22 mouse cellular contexts compared by ENCODE assay signal in the genomic region with DNA sequence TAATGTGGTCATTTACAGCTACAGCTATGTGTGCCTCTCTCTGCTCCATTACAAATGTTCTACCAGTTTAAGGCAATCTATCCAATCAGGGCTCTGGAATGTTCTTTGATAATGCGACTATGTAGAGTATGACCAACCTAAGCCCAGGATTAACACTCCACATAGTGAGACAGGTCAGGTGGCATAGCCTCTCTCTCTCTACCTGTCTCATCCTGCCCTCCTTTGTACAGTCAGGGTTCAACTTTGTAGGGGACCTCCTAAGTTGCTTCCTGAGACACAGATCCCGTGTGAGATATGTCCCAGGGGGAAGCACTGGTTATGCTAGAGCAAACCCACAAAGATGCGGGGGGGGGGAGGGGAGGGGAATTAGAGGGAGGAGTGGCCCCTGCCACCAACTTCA. TPM values are rescaled to one million over a fixed set of nuclear protein-coding genes. Genes with fewer than 3 reads are reported as not detected.
A peak's percentile ranks its signal among the peaks of the same experiment; 100 is the strongest.
DNase-seq lines count a peak whose midpoint lies in the region; ATAC-seq and TF ChIP-seq lines count a peak whose summit lies in the region.
"Had no signal": no experiment of that assay in that cellular context is flagged by ENCODE, and none has a peak within 500 bp of the region (broad histone marks: within the 10 kb centered on the region; RNA-seq: fewer than 3 reads in every experiment).

No protein-coding gene starts in this region.

- no peak overlapping the region for H3K4me2 ChIP-seq in midbrain, embryonic 16.5 days (ENCODE audit: low read length)
- H3K4me2 ChIP-seq in stomach, embryonic 15.5 days: no peak overlapping the region
- no peak overlapping the region for H3K4me2 ChIP-seq in stomach, postnatal 0 days (replicated peaks; ENCODE audit: low read depth)
- H3K4me2 ChIP-seq in heart, embryonic 12.5 days: no peak overlapping the region
- H3K4me2 ChIP-seq: embryonic facial prominence, embryonic 12.5 days; forebrain, embryonic 13.5 days; forebrain, embryonic 15.5 days had no signal

- peaks cover 9% of the 10 kb centered on the region for H3K4me1 ChIP-seq in midbrain, embryonic 10.5 days
- H3K4me1 ChIP-seq in midbrain, embryonic 16.5 days (ENCODE audit: control insufficient read depth, insufficient read depth, low read length): no peaks in the 10 kb centered on the region
- H3K4me1 ChIP-seq in stomach, embryonic 15.5 days: no peaks in the 10 kb centered on the region
- no peaks in the 10 kb centered on the region; the same call in 1 of the 2 replicates for H3K4me1 ChIP-seq in stomach, postnatal 0 days (replicated peaks; ENCODE audit: control insufficient read depth, insufficient read depth)
- H3K4me1 ChIP-seq in heart, embryonic 12.5 days (replicated peaks): peaks cover 11% of the 10 kb centered on the region; the same call in 1 of the 2 replicates
- H3K4me1 ChIP-seq: embryonic facial prominence, embryonic 12.5 days; forebrain, embryonic 15.5 days had no signal

- no peak for ATAC-seq in midbrain, embryonic 16.5 days
- ATAC-seq in stomach, embryonic 15.5 days (ENCODE audit: insufficient read depth, low FRiP score, low read depth): 0 out of 2 replicates have a peak, but pooled peaks have one; percentile 31
- ATAC-seq in stomach, postnatal 0 days (ENCODE audit: low FRiP score, low TSS enrichment): peak; percentile 55
- ATAC-seq in heart, embryonic 12.5 days (ENCODE audit: insufficient number of reproducible peaks, low FRiP score): no peak
- ATAC-seq: activated CD4-positive, CD25-positive, alpha-beta regulatory T cell, adult 4 months; forebrain, embryonic 13.5 days; forebrain, embryonic 15.5 days; Patski had no signal

- no peak overlapping the region for H3K27ac ChIP-seq in midbrain, embryonic 10.5 days (replicated peaks)
- no peak overlapping the region for H3K27ac ChIP-seq in midbrain, embryonic 16.5 days (ENCODE audit: low read length)
- H3K27ac ChIP-seq in stomach, embryonic 15.5 days: peak overlapping the region; percentile 46; the same call in 1 of the 2 replicates
- H3K27ac ChIP-seq in stomach, postnatal 0 days (replicated peaks): peak overlapping the region; percentile 40; the same call in 1 of the 2 replicates
- no peak overlapping the region for H3K27ac ChIP-seq in heart, embryonic 12.5 days (ENCODE audit: poor library complexity, severe bottlenecking)
- H3K27ac ChIP-seq: embryonic facial prominence, embryonic 10.5 days; embryonic facial prominence, embryonic 12.5 days; forebrain, embryonic 13.5 days; forebrain, embryonic 15.5 days had no signal

- H3K27me3 ChIP-seq in midbrain, embryonic 10.5 days (ENCODE audit: low read depth, poor library complexity, severe bottlenecking): no peaks in the 10 kb centered on the region
- H3K27me3 ChIP-seq in midbrain, embryonic 16.5 days (ENCODE audit: control insufficient read depth, insufficient read depth, low read depth, low read length): no peaks in the 10 kb centered on the region
- no peaks in the 10 kb centered on the region for H3K27me3 ChIP-seq in stomach, embryonic 15.5 days (replicated peaks)
- no peaks in the 10 kb centered on the region for H3K27me3 ChIP-seq in stomach, postnatal 0 days (ENCODE audit: control insufficient read depth, insufficient read depth, low read length)
- no peaks in the 10 kb centered on the region for H3K27me3 ChIP-seq in heart, embryonic 12.5 days (replicated peaks)
- H3K27me3 ChIP-seq: embryonic facial prominence, embryonic 12.5 days; forebrain, embryonic 13.5 days; forebrain, embryonic 15.5 days; Patski had no signal

- H3K36me3 ChIP-seq in midbrain, embryonic 10.5 days: no peaks in the 10 kb centered on the region
- H3K36me3 ChIP-seq in midbrain, embryonic 16.5 days (ENCODE audit: control insufficient read depth, insufficient read depth, low read length): no peaks in the 10 kb centered on the region
- no peaks in the 10 kb centered on the region for H3K36me3 ChIP-seq in stomach, embryonic 15.5 days
- H3K36me3 ChIP-seq in stomach, postnatal 0 days (ENCODE audit: control insufficient read depth, insufficient read depth, low read length): no peaks in the 10 kb centered on the region
- H3K36me3 ChIP-seq in heart, embryonic 12.5 days: no peaks in the 10 kb centered on the region
- H3K36me3 ChIP-seq: embryonic facial prominence, embryonic 10.5 days; embryonic facial prominence, embryonic 12.5 days; forebrain, embryonic 15.5 days had no signal

- H3K9ac ChIP-seq in midbrain, embryonic 16.5 days (ENCODE audit: low read depth, low read length): no peak overlapping the region
- no peak overlapping the region for H3K9ac ChIP-seq in stomach, embryonic 15.5 days
- H3K9ac ChIP-seq in stomach, postnatal 0 days (ENCODE audit: low read length): no peak overlapping the region
- no peak overlapping the region for H3K9ac ChIP-seq in heart, embryonic 12.5 days
- H3K9ac ChIP-seq: embryonic facial prominence, embryonic 12.5 days; forebrain, embryonic 13.5 days; forebrain, embryonic 15.5 days had no signal

- no peak overlapping the region for H3K4me3 ChIP-seq in midbrain, embryonic 10.5 days
- no peak overlapping the region for H3K4me3 ChIP-seq in midbrain, embryonic 16.5 days (ENCODE audit: low read depth, low read length)
- no peak overlapping the region for H3K4me3 ChIP-seq in stomach, embryonic 15.5 days (replicated peaks)
- no peak overlapping the region for H3K4me3 ChIP-seq in stomach, postnatal 0 days (ENCODE audit: low read depth, low read length)
- no peak overlapping the region for H3K4me3 ChIP-seq in heart, embryonic 12.5 days
- H3K4me3 ChIP-seq: embryonic facial prominence, embryonic 10.5 days; embryonic facial prominence, embryonic 12.5 days; forebrain, embryonic 13.5 days; forebrain, embryonic 15.5 days had no signal

- H3K9me3 ChIP-seq in midbrain, embryonic 10.5 days (replicated peaks): no peaks in the 10 kb centered on the region
- H3K9me3 ChIP-seq in midbrain, embryonic 16.5 days (replicated peaks; ENCODE audit: control insufficient read depth, low read length, poor library complexity, severe bottlenecking): no peaks in the 10 kb centered on the region; the same call in 1 of the 2 replicates
- H3K9me3 ChIP-seq in stomach, embryonic 15.5 days: no peaks in the 10 kb centered on the region
- no peaks in the 10 kb centered on the region for H3K9me3 ChIP-seq in stomach, postnatal 0 days (ENCODE audit: control insufficient read depth, low read length)
- no peaks in the 10 kb centered on the region for H3K9me3 ChIP-seq in heart, embryonic 12.5 days (replicated peaks)
- H3K9me3 ChIP-seq: embryonic facial prominence, embryonic 10.5 days; embryonic facial prominence, embryonic 12.5 days; forebrain, embryonic 13.5 days; forebrain, embryonic 15.5 days had no signal

- WGBS in midbrain, embryonic 10.5 days: 73% methylated on average over 3 of the region's 3 CpGs
- WGBS in midbrain, embryonic 16.5 days: 90% methylated on average over 3 of the region's 3 CpGs
- WGBS in stomach, embryonic 15.5 days: 58% methylated on average over 3 of the region's 3 CpGs
- WGBS in stomach, postnatal 0 days: 59% methylated on average over 3 of the region's 3 CpGs
- 63% methylated on average over 3 of the region's 3 CpGs for WGBS in heart, embryonic 12.5 days

- no peak for TF ChIP-seq CTCF in stomach, postnatal 0 days (IDR thresholded peaks at IDR 0.05; ENCODE audit: low read depth)

- TF ChIP-seq EP300 in stomach, postnatal 0 days (optimal IDR thresholded peaks at IDR 0.05): peak; percentile 29

- intact Hi-C loops in heart, postnatal 10 days (cut with DNase I): no loop called here

- peak; percentile 3 for DNase-seq in midbrain, embryonic 10.5 days (ENCODE audit: low spot score)
- DNase-seq in NIH3T3 (ENCODE audit: low read depth): peak; percentile 31
- no peak for DNase-seq in stomach, postnatal 0 days (ENCODE audit: low spot score)
- no peak for DNase-seq in heart, postnatal 10 days
- DNase-seq: adrenal gland, adult 8-10 months; adrenal gland, postnatal 14 days; adrenal gland, postnatal 36 days; cerebellum, adult 11-12 months; cerebellum, adult 2 months; cerebellum, adult 9-10 months; cerebellum, postnatal 10 days; cerebellum, postnatal 25 days had no signal

RNA-seq across cellular contexts. Expression of a gene that starts 42.5 kb away (rescaled TPM):
- polyA plus RNA-seq in midbrain, embryonic 10.5 days (2016; fragmentation: Nextera tagmentation; extraction: Ambion mirVana): 13.0 and 14.4 TPM in 2 replicates
- polyA plus RNA-seq in midbrain, embryonic 16.5 days (2015; fragmentation: Nextera tagmentation; extraction: Ambion mirVana): 10.3 and 11.6 TPM in 2 replicates
- polyA plus RNA-seq in stomach, embryonic 15.5 days (2015; fragmentation: Nextera tagmentation; extraction: Ambion mirVana): 17.0 and 17.9 TPM in 2 replicates
- polyA plus RNA-seq in stomach, postnatal 0 days (2015; fragmentation: Nextera tagmentation; extraction: Ambion mirVana): 9.6 and 9.9 TPM in 2 replicates
- polyA plus RNA-seq in heart, embryonic 12.5 days (2016; fragmentation: Nextera tagmentation; extraction: Ambion mirVana): 16.0 and 18.8 TPM in 2 replicates
- 10 to 100 TPM; 36.0 to 44.9 TPM for total RNA-seq in heart, postnatal 10 days (2021)

RNA-seq across cellular contexts. Expression of a gene that starts 48.1 kb away (rescaled TPM):
- polyA plus RNA-seq in midbrain, embryonic 10.5 days (2016; fragmentation: Nextera tagmentation; extraction: Ambion mirVana): 1.1 and 2.2 TPM in 2 replicates
- polyA plus RNA-seq in midbrain, embryonic 16.5 days (2015; fragmentation: Nextera tagmentation; extraction: Ambion mirVana): 2.9 and 3.3 TPM in 2 replicates
- 35.2 and 37.4 TPM in 2 replicates for polyA plus RNA-seq in stomach, embryonic 15.5 days (2015; fragmentation: Nextera tagmentation; extraction: Ambion mirVana)
- polyA plus RNA-seq in stomach, postnatal 0 days (2015; fragmentation: Nextera tagmentation; extraction: Ambion mirVana): 172 and 174 TPM in 2 replicates
- 0.64 and 1.0 TPM in 2 replicates for polyA plus RNA-seq in heart, embryonic 12.5 days (2016; fragmentation: Nextera tagmentation; extraction: Ambion mirVana)
- total RNA-seq in heart, postnatal 10 days (2021): under 1 TPM; 0.26 to 0.32 TPM
- total RNA-seq: adrenal gland, adult 8-10 months; adrenal gland, postnatal 14 days; MEL had no signal

Comparison
In these comparisons a context has a peak if more than half of its experiments do, and no peak if none do; other contexts are left out.
1. DNase-seq: peak in midbrain, embryonic 10.5 days (single experiment) and NIH3T3 (single experiment); none in stomach, postnatal 0 days (single experiment) and heart, postnatal 10 days (0 of 2).
2. H3K27ac ChIP-seq: peak in stomach, embryonic 15.5 days (single experiment) and stomach, postnatal 0 days (single experiment); none in midbrain, embryonic 10.5 days (single experiment), midbrain, embryonic 16.5 days (single experiment) and heart, embryonic 12.5 days (single experiment).
3. ATAC-seq: peak in stomach, embryonic 15.5 days (single experiment) and stomach, postnatal 0 days (single experiment); none in midbrain, embryonic 16.5 days (single experiment) and heart, embryonic 12.5 days (single experiment).